Mouse (Mus musculus) heart, adult 18-20 months (tissue): ENCODE measurements at regions not wholly inside any gene's neighbourhood (a gene's known extent, or its start where the extent isn't known, plus 50 kb on each side); places are given as distances from the start of the nearest gene placed in this dataset.
"Not testable (repeated sequence)": the region's sequence is repeated elsewhere in the genome, so short reads cannot be mapped to it uniquely, and the experiment has no call there.

Experiments used
- DNase-seq, 2 experiments: peaks; one replicate each; pipeline ENCODE4 v3.0.0; 2021 to 2022; ENCODE audit warnings: mixed read lengths in 1 of 2

DNA sequence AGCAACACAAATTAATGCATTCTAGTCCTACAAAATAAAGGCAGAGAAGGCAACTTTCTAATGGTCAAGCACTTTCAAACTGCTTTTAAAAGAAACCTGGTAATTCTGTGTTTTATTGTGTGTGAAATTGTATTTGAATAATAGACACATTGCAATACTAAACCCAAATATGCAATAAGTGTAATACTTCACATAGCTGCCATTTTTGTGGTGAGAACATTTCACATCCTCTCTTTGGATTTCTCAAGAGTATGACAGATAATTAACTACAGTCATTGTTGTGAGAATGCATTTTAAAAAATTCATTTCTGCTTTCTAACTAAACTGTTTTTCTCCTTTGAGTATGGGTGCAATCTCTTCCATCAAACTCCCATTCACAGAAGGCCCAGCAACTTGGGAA is 256.4 kb downstream of the Sema3d start:
- no peak for DNase-seq

DNA sequence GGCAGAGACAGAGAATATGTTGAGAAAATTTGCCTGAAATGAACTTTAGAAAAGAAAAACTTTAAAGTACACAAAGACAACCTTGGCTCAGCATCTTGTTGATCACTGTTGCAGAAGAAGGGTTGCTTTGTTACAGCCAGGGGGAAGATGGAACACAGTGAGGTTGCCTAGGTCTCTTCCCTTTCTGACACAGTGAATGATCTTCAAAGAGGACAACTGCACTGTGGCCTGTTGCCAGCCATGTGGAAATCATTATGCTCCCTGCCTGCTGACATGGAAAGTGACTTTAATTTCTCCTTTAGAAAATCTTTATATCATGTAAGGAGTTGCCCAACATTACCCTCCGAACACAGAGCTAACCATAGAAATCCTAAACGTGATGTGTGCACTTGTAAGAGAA is 263.1 kb downstream of the Sema3d start:
- DNase-seq = no peak

DNA sequence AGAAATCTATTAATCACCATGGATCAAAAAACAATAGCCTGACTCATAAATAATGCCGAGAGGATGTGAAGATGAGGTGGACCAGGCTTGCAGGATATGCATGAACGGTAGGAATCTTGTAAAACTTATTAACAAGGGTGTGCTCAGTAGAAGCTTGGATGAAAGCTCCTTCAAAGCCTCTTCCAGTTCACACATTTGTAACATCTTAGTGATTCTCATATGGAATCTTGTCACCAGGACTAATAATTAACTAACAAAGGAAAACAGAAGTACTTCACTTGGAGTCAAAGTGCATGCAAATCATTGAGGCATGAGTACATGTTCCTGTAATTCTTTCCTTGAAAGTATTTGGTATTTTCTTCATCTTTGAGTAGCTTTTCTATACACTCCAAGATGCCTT is 290.5 kb downstream of the Sema3d start:
- DNase-seq = no peak

DNA sequence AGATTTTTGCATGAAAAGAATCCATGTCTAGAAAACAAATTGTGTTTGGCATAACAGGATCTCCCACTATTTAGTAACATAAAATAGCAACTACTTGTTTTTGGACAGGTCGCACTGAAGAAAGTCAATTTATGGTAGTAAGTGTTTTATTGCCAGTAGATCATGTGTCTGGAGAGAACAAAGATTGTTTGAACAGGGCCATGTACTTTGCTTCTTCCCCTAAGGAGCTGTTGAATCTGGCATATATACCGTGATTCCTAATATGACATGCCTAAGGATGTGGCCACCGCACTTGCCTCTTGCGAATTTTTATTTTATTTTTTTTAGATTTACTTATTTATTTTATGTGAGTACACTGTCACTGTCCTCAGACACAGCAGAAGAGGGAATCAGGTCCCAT is 290.9 kb downstream of the Sema3d start:
- DNase-seq = no peak

DNA sequence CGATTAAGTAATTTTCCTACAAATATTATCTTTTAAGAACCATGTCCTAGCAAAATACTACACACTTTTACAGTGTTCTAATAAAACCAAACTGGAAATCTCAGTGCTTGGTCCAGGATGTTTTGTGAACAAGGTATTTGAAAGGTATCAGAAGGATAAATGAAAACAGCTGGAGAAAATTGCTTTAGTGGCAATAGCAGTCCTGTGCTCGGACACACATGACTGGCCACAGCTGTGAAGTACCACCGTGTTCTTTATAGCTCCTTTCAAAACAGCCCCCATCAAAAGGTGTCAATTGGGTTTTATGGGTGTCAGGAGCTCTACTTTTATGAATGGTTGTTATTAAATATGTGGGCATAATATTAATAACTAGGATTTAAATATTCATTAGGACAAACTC is 293.5 kb downstream of the Sema3d start:
- DNase-seq = no peak

DNA sequence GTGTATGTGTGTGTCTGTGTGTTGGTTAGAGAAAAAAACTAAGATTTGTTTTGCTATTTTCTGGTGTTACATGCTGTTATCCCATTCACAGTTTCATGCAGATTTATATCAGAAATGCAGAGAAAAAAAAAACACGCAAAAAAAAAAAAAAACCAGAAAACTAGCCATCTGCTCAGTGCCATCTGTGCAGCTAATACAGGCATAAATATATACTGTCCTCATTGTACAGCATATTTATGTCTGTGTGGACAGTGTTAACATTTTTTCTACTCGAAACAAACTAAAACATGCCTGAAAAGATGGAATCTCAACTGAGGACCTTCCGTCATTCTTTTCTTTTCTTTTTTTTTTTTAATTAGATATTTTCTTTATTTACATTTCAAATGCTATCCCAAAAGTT is 331.7 kb downstream of the Sema3d start:
- no peak for DNase-seq

DNA sequence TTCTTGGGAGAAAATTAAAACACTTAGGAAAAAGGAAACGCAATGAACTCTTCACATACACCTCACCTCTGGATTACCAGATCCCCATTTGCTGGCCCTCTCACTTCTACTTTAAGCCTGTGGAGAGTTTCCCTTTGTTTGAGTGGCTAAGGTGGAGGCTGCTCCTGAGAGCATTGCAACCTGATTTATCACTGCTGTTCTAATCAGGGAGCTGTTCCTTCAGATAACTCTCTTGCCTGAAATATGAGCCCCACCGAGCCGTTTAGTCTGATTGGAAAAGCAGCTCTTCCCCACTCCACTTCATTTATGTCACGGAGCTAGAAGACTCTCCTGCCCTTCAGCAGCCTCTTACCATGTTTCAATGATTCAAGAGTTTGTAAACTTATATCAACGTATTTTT is 368.3 kb downstream of the Sema3d start:
- no peak for DNase-seq

DNA sequence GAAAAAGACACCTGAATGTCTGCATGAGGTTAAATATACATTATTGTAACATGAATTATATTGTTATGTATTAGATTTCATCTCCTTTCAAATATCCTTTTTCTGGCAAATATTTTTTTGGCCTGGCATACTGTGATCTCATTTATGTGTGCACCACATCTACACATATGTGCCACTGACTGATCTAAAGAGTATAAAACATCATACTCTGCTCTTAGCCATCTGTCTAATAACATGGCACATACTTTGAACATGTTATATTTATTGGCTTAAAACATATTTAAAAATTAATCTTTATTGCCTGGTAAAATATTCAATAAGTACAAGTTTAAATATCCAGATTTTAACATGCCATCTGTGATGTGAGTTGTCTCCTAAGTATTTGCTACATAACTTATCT is 365.6 kb upstream of the Sema3a start:
- DNase-seq = no peak

DNA sequence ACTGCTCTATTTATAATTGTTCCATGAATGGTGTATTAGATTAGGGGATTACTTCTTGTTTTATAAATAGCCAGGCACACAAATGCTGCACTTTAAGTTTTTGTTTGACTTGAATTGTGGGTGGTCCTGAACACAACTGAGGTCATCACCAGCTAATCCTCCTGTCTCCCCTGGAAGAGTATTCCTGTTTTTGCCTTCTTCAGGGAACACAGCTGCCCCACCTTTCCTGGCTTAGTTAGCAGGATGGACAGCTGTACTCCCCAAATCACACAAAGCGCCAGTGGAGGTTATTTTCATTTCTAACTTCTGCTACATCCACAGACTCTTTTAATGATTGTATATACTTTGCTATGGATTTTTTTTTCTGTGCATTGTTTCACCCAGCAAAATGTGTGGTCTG is 357.8 kb upstream of the Sema3a start:
- DNase-seq = peak; percentile 1 to 5

DNA sequence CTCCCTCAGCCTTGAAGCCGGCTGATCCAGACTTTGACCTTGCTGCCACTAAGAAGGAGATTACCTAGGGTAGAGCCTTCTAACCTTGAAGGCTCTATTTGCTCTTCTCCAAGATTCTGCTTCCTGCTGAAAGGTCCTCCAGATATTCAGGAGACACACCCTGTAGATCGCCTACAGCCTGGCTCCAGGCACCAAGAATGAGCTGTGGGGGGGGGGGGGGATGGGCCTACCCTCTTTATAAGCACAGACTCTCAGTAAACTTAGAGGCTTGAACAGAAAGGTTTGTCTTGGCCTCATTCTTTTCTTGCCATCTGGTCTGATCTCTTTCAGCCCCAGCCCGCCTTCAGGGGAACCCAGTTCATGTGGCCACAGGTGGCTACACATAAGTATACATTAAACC is 342.5 kb upstream of the Sema3a start:
- DNase-seq = no peak

DNA sequence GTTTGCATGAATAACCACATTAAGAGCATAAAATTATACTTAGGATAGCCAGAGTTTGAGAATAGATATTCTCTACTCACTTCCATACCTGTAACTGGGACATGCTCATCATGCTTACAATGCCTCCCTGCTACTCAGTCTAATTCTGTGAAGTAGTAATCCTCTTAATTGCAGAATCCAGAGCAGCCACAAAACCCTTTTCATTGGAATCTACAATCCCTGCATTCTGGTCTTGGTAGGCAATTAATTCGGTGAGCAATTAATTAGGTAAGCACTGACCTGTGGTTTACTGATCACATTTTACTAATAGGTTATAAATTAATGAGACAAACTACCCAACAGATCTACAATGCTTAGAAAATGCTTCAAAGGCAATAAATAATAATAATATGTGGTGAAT is 316.5 kb upstream of the Sema3a start:
- DNase-seq = no peak

DNA sequence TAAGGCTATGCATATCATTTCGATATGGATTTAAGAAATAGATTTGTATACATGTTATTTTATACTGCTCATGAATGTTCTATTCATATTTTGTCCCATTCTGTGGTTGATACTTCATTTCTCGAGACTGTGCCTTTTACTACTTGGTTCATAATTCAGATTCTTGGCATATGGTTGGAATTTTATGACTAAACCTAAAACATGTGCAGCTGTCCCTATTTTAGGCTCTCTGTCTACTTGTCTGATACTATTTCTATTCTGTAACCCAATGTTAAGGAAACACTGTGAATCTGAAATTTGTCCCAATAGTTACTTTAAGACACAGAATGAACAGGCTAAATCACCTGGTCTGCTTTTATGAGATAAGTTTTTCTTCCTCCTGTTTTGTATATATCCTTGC is 315.3 kb upstream of the Sema3a start:
- DNase-seq = no peak

DNA sequence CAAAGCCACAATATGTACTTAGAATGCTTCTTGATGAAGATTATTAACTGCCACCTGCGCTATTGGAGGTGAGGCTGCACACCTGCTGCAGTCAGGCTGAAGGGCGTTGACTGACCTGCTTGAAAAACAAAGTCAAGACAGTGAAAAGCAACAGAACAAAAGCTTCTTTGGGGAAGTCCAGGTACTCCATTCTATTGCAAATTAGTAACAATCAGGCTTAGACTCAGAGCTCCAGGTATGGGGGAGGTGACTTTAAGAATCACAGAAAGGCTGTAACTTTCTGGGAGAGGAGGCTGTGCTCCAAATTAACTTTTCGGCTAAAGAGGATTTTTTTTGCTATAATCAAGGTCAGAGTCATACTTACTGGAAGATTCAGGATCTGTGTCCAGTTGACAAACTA is 278.0 kb upstream of the Sema3a start:
- not testable (repeated sequence) for DNase-seq

DNA sequence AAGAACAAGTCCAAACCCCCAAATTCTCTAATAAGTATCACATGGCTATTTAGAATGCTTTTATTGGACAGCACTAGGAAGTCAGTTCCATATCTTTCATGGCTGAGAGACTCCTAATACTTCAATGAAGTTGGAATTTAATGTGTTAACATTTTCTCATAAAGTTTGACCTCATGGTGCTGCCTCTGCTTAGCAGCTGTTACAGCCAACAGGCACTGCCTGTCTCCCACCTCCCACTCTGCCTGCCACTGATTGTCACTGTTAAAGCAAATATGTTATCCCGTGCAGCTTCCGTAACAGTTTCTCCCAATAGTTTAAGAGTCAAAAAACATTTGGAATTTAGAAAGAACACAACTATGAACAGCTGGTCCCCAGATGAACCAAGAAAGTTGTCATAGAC is 268.3 kb upstream of the Sema3a start:
- no peak for DNase-seq

DNA sequence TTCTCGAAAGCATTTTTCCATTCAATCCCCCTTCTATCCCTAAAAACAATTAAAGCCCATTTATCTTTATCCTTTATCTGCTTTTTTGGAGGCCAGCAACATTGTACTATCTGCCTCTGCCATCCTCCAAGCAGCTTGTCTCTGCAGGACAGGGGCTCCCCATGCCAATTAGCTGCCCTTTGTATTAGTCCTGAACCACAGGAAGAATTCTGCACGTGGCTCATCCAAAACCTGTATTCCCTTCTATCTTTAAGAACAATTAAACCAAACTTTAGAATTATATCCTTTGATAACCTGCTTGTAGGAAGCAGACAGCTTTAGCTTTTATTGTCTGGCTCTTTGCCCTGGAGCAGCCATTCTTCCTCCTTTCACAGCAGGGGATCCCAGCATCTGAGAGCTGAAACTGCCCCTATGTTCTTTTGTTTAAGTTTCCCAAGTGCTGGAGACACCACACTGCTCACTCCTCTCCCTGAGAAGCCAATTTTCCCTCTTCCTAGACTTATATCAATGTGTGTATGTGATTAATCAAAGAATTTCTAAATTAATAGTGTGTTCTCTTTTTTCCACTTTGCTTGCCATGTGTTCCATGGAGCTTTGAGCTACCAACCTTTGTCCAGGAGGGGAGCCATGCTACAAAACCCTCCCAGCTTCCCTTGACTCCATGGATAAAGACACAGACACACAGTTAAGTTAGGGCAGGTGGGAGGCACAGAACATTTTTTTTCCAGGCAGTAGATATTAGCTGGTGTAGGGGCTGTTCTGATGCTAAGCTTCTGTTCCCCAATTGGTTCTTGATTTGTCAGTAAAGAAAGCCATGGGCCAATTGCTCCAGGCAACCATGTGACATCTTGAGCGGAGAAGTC is 256.6 kb upstream of the Sema3a start:
- no peak for DNase-seq

DNA sequence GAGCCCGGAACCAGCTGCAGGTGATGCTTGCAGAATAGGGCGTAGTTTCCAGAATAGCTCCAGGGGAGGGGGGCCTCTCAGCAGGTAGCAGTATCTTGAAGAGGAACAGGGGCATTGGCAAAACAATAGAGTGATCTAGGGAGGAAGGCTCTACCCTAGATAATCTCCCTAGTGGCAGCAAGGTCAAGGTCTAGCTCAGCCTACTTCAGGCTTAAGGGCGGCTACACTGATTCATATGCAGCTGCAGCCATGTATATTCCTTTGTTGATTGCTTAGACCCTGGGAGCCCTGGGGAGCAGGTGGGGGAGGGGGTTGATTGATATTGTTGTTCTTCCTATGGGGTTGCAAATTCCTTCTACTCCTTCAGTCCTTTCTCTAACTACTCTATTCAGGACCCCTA is 252.3 kb upstream of the Sema3a start:
- DNase-seq = no peak

DNA sequence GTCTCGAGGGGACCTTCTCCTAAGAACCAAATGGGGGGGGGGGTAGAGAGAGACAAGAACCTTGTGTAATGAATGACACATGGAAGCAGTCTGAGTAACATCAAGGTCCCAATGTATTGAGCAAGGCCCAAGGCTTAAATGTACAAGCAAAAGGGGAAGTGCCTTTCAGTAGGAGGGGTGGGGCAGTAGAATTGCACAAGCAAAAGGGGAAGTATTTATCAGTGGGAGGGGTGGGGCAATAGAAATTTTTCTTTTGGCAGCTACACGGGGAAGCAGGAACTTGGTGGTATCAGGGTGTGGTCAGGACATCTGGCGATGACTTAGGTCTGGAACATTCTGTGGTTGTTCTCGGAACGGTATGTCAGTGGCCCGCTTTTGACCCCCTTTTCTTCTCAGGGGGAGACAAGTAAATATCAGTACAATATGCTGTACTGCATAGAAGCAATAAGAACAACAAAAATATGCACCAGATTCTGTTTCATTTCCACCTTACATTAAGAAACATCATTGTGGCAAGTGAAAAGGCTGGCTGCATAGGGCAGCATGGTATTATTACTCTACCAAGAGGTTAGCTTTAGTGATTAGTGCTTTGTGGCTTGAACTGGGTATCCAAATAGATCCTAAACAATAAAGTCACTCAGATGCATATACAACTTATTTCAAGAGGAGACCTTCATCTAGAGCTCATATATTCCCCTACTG is 247.5 kb upstream of the Sema3a start:
- DNase-seq = no peak

DNA sequence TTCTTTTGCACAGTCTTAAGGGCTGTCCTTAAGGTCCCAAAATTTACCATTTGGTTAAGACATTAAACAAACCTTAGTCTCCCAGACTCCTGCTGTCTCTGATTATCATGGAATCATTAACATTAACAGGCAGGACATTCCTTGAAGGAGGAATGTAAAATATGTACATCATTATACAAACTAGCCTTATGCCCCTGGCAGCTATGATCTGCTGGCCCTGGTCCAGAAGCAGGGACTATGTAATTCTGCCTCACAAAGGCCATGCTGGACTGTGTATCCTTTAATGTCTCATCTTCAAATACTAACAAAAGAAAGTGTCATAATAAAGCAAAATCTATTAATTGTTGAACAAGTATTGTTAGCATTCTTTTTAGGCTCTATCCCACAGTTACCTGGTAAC is 232.9 kb upstream of the Sema3a start:
- no peak for DNase-seq

DNA sequence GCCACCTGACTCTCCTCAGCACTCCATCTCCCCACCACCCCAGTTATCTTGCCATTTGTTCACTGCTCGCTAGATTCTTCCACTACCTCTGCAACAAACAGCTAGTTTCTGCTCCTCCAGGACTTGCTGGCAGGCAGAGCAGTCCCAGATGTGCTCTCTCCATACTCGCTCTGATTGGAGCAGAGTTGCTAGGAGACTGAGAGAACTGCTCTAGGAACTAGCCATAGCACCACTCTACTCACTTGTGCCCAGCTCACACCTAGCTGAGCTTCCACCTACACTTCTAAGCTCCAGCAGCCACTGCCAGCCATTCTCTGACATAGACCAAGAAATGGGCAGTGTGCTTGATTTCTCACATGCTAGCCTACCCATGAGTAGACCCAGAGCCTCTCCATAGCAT is 230.6 kb upstream of the Sema3a start:
- no peak for DNase-seq

DNA sequence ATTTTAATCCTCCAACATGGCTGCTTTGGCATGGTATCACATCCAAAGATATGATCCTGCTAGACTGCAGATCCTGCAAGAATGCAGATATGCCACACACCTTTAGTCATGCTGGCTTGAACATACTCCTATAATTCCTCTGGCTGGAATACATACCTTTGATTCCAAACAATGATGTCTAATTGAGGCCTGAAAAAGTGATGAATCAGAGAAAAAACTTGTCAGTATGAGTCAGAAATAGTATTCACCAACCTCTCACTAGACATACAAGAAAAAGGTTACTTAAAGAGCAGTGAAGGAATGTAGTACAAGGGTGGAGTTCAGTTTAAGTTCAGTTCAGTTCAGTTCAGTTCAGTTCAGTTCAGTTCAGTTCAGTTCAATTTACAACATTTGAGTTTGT is 214.5 kb upstream of the Sema3a start:
- DNase-seq = no peak

DNA sequence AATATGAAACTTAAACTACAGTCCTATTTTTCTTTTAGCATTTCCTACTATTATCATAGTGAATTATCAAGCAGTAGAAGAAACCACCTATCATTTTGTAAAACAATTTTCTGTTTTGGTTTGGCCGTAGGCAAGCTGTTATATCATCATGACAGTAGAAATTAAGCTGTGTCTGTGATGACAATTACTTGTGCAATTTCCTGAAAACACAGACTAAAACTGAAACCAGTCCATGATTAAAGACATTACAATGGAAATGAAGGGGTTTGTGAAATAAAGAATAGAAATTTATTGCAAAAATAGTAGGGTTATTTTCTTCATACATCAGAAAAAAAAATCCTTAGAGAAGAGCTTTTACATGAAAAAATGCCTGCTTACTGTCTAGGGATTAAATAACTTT is 210.8 kb upstream of the Sema3a start:
- DNase-seq = no peak

DNA sequence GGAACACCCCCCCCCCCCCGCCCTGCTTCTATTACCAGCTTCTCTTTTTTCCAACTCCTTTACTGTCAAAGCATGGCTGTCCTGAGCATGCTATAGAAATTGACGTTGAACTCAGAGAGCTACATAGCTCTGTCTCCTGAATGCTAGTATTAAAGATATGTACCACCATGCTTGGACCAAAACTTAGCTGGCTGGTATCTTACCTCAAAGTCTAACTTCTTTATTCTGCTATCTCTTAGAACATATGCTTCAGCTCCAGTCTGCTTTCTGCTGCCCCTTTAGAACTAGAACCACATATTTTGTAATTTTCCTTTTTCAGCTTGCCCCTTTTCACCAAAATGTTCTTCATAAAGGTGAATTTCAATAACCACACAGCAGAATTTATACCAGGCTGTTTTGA is 205.9 kb upstream of the Sema3a start:
- DNase-seq = no peak

DNA sequence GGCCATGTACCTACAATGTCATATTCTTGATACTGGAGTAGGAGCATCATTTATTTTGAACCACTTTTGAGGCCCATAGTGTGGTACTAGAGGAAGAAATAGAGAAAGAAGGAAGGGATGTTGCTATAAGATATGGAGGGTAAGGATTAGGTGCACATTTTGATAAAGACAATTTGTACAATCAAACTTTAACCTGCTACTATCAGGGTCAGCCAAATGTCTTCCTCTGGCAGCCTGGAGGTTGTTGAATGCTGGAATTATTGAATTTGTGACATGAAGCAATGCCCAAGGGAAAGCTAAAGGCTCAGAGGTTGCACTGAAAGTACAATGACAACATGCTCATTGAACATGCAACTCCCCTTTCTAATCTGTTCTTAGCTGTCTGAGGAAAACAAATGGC is 202.3 kb upstream of the Sema3a start:
- DNase-seq = no peak

DNA sequence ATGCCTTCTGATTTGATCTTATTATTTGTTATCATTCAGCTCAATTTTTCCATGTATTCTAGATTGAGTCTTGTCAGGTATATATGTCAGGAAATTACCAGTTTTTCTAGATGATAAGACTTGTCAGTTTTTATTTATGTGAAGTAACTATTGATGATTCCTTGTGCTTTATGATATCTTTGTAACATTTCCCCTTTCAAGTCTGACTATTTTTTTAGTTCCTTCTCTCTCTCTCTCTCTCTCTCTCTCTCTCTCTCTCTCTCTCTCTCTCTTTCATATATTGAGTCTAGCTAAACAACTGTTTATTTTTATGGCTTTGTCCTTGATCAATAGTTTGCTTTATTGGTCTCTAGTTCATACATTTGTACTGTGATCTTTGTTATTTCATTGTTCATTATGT is 199.7 kb upstream of the Sema3a start:
- no peak for DNase-seq
